Mouse (Mus musculus): ENCODE measurements at regions not wholly inside any gene's neighbourhood (a gene's known extent, or its start where the extent isn't known, plus 50 kb on each side); places are given as distances from the start of the nearest gene placed in this dataset.

DNA sequence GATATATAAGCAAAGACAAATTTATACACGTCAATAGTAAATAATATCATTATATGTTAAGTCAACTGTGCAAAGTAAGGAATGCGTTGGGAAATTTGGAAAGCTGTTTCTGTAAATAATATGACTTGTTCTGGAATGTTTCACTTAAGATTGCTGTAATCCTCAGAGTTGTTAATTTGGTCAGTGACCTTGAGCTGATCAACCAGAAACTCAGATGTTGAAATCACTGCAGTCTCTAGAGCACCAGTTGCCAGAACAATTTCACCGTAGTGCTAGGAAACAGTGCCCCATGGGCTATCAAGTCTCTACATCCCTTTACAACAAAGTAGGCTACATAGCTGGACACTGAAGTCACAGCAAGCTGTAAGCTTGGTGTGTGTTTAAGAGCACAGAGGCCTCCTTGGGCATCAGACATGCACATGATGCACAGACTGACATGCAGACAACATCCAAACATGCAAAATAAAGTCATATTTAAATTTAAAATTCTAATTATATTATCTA lies 212.6 kb downstream of the Pik3r1 start:
- no peak for DNase-seq (ENCODE audit: low read depth, low spot score)

DNA sequence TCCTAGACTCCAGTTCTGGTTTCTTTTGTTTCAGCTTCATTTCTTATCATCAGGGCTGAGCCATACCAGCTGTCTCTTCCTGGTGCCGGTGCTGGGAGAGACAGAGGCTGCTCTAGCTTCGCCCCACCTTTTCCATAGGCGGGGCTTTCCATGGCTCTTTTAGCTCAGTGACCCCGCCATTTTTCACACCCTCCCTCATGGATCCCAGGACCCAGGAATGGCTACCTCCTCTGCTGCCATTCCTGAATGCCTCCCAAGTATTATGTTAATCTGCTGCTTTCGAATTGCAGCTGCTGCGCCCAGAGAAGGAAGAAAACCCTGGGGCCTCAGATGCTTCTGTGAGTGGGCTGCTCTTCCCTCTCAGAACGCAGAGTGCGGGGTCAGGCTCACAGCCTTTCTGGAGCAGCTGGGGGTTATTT lies 214.9 kb downstream of the Pik3r1 start:
- DNase-seq (ENCODE audit: low read depth, low spot score) = peak; percentile 9

DNA sequence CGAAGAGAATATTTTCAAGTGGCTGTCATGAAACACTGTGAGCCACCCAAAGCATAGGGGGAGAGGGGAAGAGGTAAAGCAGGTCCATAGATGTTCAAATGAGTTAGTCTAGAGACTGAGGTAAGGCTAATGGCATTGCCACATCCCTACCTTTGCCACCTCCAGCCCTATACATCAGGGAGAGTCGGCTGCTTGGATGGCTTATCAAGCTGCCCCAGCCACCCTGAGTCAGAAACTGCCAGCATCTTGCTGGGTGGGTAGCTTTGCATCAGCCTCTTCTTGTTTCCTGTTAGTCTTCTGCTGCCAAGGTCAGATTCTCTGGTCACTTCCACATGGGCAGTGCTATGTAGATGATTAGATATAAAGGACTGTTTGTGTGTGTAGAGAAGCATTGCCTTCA lies 215.6 kb downstream of the Pik3r1 start:
- DNase-seq (ENCODE audit: low read depth, low spot score) = no peak

DNA sequence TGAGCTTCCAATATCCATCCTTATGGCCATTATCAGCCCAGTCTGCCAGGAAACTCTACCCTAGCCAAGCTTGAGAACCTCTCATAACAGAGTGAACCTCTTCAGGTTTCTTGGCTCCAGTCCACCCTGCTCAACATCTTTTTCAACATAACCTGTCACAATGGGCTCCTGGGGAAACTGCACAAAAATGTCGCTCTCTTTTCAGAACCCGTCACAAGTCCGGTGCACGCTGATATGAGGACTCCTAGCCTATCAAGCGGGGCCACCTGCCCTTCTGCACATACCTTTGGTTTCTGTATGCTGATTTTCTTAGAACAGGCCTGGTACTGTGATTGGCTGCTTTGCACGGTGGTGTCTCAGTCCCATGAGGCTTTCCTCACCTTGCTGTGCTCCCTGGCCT lies 216.9 kb downstream of the Pik3r1 start:
- DNase-seq (ENCODE audit: low read depth, low spot score) = no peak

DNA sequence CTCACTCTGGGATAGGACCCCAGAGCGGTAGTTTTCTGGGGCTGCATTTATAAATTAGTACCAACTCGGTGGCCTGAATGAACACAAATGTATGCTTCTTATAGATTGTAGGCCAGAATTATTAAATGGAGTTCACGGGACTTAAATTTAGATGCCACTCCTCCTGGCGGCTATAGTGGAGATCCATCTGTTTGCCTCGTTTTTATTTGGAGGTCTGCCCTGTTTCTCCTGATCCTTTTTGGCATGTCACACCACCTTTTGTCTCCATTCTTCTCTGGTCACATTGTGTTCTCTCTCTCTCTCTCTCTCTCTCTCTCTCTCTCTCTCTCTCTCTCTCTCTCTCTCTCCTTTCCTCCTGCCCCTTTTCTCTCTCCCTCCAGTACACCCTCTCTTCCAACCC lies 217.5 kb downstream of the Pik3r1 start:
- no peak for DNase-seq (ENCODE audit: low read depth, low spot score)

DNA sequence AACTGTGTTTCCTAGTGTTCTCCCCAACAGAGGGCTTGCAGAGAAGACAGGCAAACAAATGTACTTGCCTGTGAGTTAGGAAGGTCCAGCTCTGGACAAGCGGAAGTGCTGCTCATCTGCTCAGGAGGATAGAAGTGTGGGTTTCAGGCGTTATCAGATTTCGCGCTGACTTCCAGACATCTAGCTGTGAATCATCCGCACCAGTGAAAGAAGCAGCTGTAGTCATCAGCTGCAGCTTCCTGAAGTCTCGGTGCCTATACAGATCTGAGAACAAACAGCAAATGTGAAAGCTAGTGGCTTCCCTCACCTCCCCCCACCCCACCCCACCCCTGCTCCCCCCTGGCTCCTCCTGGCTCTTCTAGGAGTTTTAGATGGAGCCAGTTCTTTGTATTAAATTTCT lies 220.1 kb downstream of the Pik3r1 start:
- DNase-seq (ENCODE audit: low read depth, low spot score) = no peak

DNA sequence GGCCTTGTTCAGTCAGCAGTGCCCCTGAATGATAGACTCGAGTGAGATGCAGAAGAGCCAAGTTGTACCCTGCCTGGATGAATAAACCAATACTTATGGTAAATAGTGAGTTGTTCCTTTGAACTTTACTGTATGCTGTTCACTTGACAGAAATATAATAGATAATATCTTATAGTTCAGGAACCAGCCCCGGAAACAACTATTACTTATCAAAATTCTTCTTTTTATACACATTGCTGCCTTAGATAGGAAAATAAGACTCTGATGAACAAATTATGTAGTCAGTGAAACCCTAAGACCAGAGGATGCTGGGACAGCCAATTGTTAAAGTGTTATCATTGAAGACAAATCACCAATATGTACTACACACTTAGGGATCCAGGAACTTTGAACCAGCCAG lies 220.7 kb downstream of the Pik3r1 start:
- no peak for DNase-seq (ENCODE audit: low read depth, low spot score)

DNA sequence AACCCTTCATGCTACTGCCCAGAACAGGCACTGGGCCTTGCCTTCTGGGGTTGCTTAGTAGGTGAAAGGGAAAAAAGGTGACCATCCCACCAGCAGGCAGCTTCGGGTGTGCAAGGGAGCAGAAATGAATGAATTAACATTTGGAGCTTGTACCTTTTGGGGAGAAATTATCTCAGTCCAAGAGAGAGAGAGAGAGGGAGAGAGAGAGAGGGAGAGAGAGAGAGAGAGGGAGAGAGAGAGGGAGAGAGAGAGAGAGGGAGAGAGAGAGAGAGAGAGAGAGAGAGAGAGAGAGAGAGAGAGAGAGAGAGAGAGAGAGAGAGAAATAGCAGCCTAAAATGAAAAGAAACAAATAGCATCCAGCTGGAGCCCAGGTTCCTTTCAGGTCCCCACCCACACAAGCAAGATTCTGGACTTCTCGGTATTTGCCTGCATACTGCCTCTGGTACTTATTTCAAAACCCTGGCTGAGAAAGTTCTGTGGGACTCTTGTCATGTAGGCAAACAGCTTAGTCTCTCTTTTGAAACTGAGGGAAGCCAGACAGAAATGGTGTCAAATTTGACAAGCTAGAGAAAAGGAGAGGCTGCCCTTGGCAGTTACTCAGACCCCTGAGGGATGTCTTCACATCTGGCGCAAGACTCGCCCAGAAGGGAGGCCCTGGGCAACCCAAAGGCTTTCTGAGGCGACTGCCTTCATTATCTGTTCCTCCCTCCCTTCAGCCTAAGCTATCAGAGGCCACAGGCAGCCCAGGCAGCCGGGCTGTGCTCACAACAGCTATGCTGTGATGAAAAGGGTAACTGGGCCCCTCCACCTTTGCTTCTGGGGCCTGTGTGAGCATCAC lies 222.5 kb downstream of the Pik3r1 start:
- no peak for DNase-seq (ENCODE audit: low read depth, low spot score)

DNA sequence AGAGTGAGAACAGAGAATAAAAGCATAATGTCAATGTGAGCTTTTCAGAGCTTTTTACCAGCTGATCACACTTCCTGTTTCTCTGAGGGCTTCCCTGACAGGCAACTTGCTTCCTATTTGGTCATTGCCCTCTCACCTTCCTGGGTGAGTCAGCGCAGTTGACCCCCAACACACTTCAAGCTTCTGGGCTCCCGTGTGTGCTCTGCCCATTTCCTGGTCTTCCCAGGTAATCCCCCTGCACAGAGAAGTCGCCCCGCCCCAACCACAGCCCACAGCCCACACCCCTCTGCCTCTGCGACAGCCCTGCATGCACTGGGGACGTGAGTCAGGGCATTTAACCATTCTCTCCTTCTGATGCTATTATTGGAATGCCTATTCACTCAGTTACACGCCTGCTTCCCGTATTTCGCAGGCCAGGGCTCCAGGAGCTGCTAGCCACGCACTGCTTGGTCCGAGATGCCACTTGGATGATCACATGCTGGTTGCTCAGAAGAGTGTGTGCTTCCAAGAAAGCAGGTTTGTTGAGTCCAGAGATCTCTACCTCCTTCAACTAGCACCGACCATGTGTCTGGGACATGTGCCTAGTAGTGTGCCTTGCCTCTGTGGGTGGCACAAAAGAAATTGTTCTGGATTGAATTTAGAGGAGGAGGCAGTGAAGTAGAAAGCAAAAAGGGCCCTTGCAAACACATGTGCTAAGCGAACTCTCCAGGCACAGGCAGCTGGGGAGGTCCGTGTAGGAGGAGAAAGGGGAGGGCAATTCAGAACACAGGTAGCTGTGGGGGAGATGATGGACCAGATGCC lies 227.4 kb downstream of the Pik3r1 start:
- no peak for DNase-seq (ENCODE audit: low read depth, low spot score)

DNA sequence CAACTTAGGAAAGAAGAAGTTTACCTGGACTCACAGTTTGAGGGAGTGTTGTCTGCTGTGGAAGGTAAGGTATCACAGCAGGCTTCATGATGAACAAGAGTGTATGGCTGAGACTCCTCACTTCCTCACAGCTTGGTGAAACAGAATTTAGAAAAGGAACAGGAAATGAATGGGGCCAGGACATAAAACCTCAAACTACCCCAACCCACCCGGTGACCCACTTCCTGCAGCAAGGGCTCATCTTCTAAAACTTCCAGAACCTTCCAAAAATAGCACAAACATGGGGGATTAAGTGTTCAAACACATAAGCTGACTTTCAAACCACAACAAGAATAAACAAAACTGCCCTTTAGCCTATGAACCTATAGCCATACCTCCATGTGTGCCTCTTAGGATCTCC lies 229.9 kb downstream of the Pik3r1 start:
- DNase-seq (ENCODE audit: low read depth, low spot score) = no peak

DNA sequence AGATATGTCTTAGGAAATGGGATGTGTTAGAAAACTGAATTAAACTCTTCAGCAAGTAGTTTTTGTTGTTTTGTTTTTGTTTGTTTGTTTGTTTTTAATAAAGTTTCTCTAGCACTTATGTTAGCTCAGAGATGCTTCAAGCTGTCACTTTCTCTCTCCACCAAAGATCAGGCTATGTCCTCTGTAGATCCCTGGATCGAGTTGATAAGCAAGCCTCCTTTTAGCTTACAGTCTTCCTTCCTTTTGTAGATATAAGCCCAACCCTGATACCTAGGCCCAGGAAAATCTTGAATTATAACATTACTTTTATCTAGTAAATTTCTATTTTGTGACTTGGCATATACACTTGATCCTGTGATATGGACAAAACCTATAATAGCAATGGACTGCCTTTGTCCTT lies 232.0 kb downstream of the Pik3r1 start:
- no peak for DNase-seq (ENCODE audit: low read depth, low spot score)

DNA sequence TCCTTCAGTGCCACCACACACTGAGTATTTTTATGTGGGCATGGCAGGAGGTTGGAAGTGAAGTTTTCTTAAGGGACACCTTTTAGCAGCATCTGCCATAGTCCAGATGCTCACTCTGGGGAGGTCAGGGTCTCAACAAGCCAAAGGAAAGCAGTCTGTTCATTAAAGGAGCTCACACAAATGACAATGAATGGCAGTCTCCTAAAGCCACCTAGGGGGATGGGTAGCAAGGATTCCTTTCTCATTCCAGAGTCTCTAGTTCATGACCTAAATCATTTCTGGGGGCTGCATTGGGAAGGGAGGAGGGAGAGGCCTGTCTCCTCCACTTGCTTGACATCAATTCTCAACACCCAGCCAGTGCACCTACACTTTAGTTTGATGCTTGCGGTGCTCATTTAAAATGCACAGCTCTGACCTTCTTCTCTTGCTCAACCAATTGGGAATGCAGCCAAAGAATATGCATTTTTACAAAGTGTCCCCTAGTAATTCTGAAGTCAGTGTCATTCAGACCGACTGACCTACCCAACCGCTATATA lies 232.6 kb downstream of the Pik3r1 start:
- no peak for DNase-seq (ENCODE audit: low read depth, low spot score)

DNA sequence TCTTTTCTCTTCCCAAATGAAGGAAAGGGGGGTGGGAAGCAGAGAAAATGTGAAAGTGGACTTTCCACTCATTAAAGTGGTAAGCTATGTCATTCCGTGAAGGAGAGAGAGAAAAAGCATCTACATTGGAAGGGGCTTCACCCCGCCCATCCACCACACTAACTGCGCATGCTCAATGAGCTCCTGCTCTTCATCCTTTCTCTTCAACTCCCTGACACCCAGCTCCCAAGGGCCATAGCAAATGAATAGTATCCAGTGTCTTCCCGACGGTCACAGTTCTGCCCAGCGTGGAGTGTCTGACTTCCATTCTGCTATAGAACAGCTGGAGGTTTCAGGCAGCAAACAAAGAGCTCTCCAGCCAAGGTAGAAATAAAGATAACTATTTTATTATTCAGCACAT lies 233.5 kb downstream of the Pik3r1 start:
- DNase-seq (ENCODE audit: low read depth, low spot score) = no peak

DNA sequence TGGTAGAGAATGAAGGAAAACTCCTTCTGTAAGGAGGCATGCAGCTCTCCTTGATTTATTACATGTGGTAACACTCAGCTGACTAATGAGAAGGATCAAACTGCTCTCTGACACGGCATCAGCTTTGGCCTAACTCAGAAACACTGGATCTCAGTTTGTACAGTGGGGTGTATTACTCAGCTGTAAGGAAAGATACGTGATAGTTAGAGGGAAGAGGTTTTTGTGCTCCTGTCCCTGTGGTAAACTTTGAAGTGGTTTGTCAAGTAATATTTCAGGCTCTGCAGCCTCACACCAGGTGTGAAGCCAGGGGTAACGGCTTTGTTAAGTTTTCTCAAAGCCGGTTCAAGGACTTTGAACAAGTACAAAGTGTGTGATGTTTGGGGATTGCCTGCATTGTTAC lies 235.1 kb downstream of the Pik3r1 start:
- DNase-seq (ENCODE audit: low read depth, low spot score) = no peak

DNA sequence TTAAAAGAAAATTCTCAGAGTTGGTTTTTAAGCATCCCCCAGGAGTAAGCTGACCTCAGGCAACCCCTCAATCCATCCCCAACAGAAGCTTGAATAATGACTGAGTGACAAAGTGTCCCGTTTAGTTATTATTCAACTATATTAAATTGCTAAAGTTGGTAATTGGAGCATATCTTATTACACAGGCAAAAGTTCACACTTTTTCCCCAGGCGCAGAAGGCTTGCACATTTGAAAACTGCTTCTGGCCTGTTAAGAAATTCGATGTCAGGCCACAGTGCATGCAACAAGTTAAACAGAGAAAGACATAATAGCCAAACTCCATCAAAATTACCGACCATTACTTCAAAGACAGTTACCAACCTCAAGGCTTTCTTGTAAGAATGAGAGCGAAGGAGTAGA lies 240.3 kb downstream of the Pik3r1 start:
- no peak for DNase-seq (ENCODE audit: low read depth, low spot score)

DNA sequence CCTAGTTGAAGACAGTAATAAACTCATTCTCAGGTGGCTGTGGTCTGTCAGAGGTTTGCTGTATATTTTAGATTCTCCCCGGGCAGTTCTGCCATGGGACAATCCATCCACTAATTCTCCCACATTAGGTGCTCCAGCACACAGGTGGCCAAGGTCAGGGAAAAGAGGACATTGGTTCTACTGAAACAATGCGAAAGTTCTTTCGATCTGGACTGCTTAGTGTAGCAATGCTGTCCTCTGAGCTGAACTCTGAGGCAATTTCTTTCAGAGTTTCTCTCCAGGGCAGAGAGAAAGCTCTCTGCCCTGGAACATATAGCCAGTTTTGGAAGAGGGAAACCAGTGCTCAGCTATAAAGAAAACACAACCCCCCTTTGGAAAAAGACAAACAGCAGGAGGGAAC lies 243.2 kb downstream of the Pik3r1 start:
- DNase-seq (ENCODE audit: low read depth, low spot score) = no peak

DNA sequence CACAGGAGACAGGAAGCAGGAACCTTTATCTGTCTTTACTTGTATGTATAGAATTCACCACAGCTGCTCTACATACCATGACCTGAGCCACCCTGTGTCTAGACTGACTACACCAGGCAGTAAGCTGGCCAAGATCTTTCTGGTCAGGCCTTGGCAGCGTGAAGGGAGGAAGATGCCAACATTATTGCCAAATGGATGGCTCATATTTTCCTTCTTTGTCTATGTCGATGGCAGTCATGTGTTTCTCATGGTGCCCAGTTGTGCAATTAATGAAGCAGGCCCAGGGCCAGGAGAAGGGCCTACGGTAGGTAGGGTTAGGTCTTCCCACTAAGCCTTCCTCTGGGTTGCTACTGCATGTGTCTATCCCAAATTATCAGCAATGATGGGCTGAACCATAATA lies 243.8 kb downstream of the Pik3r1 start:
- DNase-seq (ENCODE audit: low read depth, low spot score) = no peak

DNA sequence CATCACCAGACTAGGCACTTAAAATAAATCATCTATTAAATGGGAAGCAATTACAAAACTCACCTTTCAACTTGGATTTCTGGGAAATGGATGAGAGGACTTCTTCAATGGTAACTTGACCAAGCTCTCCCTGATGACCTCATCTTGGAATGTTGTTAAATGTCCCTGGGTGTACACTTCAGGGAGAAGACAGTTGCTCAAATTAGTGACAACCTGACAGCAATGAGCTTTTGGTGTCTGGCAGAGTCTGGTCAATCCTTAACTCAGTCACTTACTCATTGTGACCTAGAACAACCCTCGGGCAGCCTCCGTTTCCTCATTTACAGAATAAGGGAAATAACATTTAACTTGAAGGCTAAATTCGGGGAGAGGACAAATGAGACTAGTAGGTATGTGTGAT lies 244.5 kb downstream of the Pik3r1 start:
- DNase-seq (ENCODE audit: low read depth, low spot score) = no peak

DNA sequence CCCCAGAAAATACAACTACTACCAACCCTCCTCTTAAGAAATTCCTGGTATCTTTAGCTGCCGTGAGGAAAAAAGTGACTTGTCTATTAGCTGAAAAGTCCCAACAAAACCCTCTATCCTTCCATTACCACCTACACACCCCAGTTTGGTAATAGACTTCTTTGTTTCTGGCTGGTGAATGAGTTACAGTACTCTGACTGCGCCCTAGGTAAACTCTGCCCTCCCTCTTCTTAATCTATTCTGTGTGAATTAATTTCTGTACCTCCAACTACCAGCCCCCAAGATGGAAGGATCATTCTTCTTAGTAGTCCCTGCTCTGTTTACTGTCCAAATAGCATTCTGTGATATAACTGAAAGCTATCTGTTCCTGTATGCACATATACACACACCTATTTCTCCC lies 245.4 kb downstream of the Pik3r1 start:
- DNase-seq (ENCODE audit: low read depth, low spot score) = no peak

DNA sequence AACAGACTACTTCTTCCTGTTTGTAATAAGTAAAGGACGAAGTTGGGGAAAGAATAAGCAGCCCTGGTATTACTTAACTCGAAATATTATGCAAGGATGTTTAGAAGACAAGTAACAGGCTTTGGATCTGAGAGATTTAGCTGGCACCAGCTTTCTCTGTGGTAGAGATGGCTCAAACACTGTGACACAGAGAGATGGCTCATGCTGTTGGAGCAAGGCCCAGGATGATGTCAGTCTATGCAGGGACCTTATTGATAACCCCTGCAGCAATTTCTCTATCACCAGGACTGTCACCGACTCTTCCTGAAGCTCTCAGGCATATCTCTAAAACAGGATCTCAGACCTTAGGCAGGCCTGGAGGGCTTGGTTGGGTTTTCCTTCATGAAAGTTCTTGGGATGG lies 254.7 kb downstream of the Pik3r1 start:
- DNase-seq (ENCODE audit: low read depth, low spot score) = no peak

DNA sequence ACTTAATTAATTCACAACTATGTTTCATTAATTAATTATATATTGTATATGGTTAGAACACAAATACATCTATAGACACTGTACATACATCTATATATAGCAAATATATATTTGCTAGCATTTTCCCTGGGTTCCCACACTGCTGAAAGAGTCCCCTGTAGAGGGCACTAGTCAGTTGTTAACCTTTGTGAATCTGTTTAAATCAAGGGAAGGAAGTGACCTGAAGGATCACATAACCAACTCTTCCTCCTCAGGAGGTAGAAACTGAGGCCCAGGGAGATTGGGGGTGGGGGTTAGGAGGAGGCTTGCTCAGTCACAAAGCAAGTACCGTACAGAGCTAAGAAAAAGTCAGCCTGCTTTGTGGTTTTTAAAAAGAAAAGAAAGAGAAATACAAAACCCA lies 258.1 kb downstream of the Pik3r1 start:
- DNase-seq (ENCODE audit: low read depth, low spot score) = peak; percentile 18

DNA sequence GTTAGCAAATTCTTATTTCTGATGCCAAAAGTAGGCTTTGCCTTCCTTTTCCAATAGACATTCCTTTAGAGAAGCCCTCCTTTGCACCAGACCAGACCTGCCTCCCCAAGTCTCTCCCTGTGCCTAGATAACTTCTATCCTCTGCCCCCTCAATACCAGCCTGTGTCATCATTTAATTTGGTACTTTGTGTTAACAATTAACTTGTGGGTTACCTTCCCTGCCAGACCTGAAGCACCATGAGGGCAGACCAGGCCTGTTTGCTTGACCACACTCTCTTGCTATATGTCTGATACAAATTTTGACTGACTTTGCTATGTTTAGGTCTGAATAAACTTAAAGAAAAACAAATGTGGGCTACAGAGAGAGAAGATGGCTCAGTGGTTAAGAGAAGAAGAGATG lies 259.7 kb downstream of the Pik3r1 start:
- no peak for DNase-seq (ENCODE audit: low read depth, low spot score)

DNA sequence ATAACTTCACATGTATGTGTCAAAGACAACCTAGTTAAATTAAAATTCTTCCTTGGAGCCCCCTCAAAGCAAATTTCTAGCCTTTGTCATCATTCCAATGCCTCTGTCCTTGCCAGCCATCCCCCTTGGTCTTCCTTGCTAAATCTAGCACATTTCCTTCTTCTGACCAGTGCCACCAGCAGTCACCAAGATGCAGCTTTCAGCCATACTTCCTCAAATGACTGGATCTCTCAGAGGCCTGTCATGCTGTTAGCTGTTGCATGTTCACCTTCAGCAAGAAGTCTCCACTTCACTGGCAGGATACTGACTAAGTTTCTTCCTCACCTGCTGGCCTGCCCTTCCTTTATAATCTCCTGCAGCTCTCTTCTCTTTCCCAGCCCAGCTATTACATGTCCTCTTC lies 261.3 kb downstream of the Pik3r1 start:
- no peak for DNase-seq (ENCODE audit: low read depth, low spot score)
